Mouse (Mus musculus): ENCODE measurements around the gene Socs2.

GRCm38 (mm10) chr10:95404774-95405173 is 12.2 kb downstream of the Socs2 start:
- TF ChIP-seq POLR2A (IDR thresholded peaks at IDR 0.05; ENCODE audit: insufficient read depth, low read depth, low read length): no peak
- TF ChIP-seq CTCF (IDR thresholded peaks at IDR 0.05; ENCODE audit: insufficient read depth, low read depth, low read length): no peak
